Mouse (Mus musculus) midbrain, embryonic 11.5 days (tissue): ENCODE data around the gene Epx. TPM values are rescaled to one million over a fixed set of nuclear protein-coding genes. Genes with fewer than 3 reads are reported as not detected.

ENCODE experiments used
- ATAC-seq: fragments of 200-750 bp; cut with Nextera tagmentation; 2 replicates; pipeline ENCODE4 v1.8.0; 2017; ENCODE audit warnings: moderate TSS enrichment, moderate library complexity; ENCODE audit not compliant: low FRiP score
- DNase-seq: peaks from one replicate; pipeline ENCODE4 v3.0.0; 2015; ENCODE audit warnings: low spot score; ENCODE audit errors: missing footprints
- H3K27ac ChIP-seq: fragments of 300-500 bp; sonication (generic); 2 replicates; pipeline ENCODE4 v1.5.1; 2014; ENCODE audit warnings: low read depth, low read length
- H3K27me3 ChIP-seq: fragments of 300-500 bp; sonication (generic); 2 replicates; pipeline ENCODE4 v1.6.1; 2014; ENCODE audit warnings: mild to moderate bottlenecking, low read length, moderate library complexity, mixed read lengths; ENCODE audit not compliant: control insufficient read depth, insufficient read depth
- H3K36me3 ChIP-seq: fragments of 300-500 bp; sonication (generic); 2 replicates; pipeline ENCODE4 v1.6.1; 2014; ENCODE audit warnings: mild to moderate bottlenecking, low read length, moderate library complexity, mixed read lengths; ENCODE audit not compliant: control insufficient read depth, insufficient read depth
- H3K4me1 ChIP-seq: fragments of 300-500 bp; sonication (generic); 2 replicates; pipeline ENCODE4 v1.6.1; 2014; ENCODE audit warnings: low read length; ENCODE audit not compliant: control insufficient read depth, insufficient read depth
- H3K4me2 ChIP-seq: fragments of 300-500 bp; sonication (generic); 2 replicates; pipeline ENCODE4 v1.6.1; 2014; ENCODE audit warnings: mild to moderate bottlenecking, moderate library complexity
- H3K4me3 ChIP-seq: fragments of 300-500 bp; sonication (generic); 2 replicates; pipeline ENCODE4 v1.5.1; 2014; ENCODE audit warnings: low read depth, low read length
- H3K9ac ChIP-seq: fragments of 300-500 bp; sonication (generic); 2 replicates; pipeline ENCODE4 v1.6.1; 2014; ENCODE audit warnings: low read length
- H3K9me3 ChIP-seq: fragments of 300-500 bp; sonication (generic); 2 replicates; pipeline ENCODE4 v1.6.1; 2016; ENCODE audit warnings: low read length; ENCODE audit not compliant: control insufficient read depth
- WGBS: fragments of 180-500 bp; shearing (Covaris S2); extraction: QIAGEN DNeasy Blood & Tissue Kit; methylation state at CpG from one replicate; pipeline ENCODE4 v1.1.7; 2014; 5-methylcytosine and 5-hydroxymethylcytosine counted together
- polyA plus RNA-seq: library from polyadenylated mRNA; unstranded; fragments of >200 nt; fragmentation: Nextera tagmentation; extraction: Ambion mirVana; gene quantifications from 2 replicates; pipeline ENCODE4 v1.2.1, GENCODE M21; 2014

The Epx gene
- not detected in 2 replicates for polyA plus RNA-seq

DNA sequence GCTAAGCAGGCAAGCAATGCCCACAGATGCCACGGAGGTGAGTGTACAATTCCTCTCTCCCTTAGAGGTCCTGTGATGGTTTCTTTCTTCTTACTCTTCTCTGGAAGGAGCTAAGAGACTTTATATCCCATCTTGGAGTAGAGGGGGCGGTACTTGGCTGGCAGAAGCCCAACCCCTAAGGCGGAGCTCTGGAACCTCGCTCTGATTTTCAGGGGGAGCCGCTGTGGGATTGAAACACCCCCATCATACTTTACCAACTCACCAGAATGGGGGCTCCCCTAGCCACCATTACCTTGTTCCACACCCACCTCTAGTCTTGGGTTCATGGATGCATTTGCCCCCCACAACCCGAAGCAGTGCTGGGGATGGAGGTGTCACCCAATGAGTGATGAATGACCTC, at the start of gene Epx:
Epx (minus strand) TSS at position 101 of the 400 bp plus-strand sequence.
- Histone ChIP-seq H3K27ac (no peak within 1 kb of the TSS), H3K4me3 (no peak within 1 kb of the TSS), H3K36me3 (no peaks in the 10 kb centered on the region), H3K4me2 (no peak within 1 kb of the TSS), H3K27me3 (no peaks in the 10 kb centered on the region), H3K4me1 (no peaks in the 10 kb centered on the region), H3K9ac (no peak within 1 kb of the TSS), H3K9me3 (no peaks in the 10 kb centered on the region)
- DNase-seq (no peak), ATAC-seq (no peak)
- 83% methylated on average over 6 of the region's 6 CpGs for WGBS

DNA sequence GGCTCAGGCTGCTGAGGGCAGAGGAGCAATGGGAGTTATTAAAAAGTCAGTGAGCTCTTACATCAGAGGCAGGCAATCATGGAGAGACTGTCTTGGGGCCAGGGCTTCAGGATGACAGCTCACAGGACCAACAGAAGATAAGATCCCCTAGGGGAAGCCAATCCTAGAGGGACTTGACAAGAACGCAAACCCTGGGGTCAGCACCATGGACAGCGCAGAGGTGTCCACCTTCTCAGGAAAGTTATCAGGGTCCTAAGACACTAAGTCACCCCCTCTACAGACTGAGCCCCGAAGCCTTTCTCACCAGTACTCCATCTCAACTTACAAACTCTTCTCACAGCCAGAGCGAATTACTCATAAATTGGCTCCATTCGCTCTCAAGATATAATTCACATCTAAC, 45.6 kb upstream of the Epx start, which contains the start of gene Olfr464:
Olfr464 (minus strand) TSS at position 2 of the 400 bp plus-strand sequence.
- no peak within 1 kb of the TSS for H3K4me3 ChIP-seq
- H3K27me3 ChIP-seq, result no peaks in the 10 kb centered on the region
- no peak for DNase-seq
- H3K4me2 ChIP-seq, result no peak within 1 kb of the TSS
- no peak for ATAC-seq
- no peak within 1 kb of the TSS for H3K27ac ChIP-seq
- 32% methylated on average over 5 of the region's 5 CpGs for WGBS
- no peaks in the 10 kb centered on the region for H3K9me3 ChIP-seq
- H3K36me3 ChIP-seq, result no peaks in the 10 kb centered on the region
- no peak within 1 kb of the TSS for H3K9ac ChIP-seq
- H3K4me1 ChIP-seq, result no peaks in the 10 kb centered on the region

DNA sequence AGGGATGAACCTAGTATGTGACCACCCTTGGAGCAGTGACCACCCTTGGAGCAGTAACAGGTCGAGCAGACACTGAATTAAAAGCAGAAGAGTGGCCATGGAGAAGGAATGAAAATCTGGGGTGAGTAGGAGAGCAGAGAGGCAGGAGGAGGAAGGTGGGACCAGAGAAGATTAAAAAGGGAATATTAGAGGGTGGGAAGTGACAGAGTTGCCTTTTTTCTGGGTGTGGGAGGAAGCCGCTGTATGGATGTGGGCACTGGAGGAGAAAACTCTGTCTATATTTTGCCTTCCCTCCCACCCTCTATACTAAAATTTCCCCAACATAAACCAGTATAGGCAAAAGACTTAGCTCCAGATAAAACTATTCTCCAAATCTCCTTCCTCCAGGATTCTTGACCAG, 45.0 kb upstream of the Epx start:
- Histone ChIP-seq H3K4me3 (no peak overlapping the region), H3K4me1 (no peaks in the 10 kb centered on the region), H3K9ac (no peak overlapping the region), H3K36me3 (no peaks in the 10 kb centered on the region), H3K4me2 (no peak overlapping the region), H3K27me3 (no peaks in the 10 kb centered on the region), H3K27ac (no peak overlapping the region), H3K9me3 (no peaks in the 10 kb centered on the region)
- ATAC-seq (no peak), DNase-seq (no peak)
- WGBS, result 73% methylated on average over 2 of the region's 2 CpGs

DNA sequence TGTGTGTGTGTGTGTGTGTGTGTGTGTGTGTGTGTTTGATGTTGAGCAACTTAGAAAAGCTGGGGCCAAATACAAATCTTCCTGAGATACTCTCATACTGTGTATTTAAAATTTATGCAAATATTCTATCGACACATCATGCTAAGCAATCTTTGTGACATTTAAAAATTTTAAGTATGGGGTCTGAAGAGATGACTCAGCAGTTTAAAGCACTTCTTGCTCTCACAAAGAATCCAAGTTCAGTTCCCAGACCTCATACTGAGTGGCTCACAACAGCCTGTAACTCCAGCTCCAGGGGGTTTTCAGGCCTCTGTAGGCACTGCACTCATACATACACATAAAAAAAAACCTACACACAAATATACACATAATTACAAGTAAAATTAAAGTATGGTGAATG, 40.7 kb upstream of the Epx start:
- Histone ChIP-seq H3K27me3 (no peaks in the 10 kb centered on the region), H3K4me1 (no peaks in the 10 kb centered on the region), H3K4me3 (no peak overlapping the region), H3K36me3 (no peaks in the 10 kb centered on the region), H3K27ac (no peak overlapping the region), H3K9ac (no peak overlapping the region), H3K9me3 (no peaks in the 10 kb centered on the region), H3K4me2 (no peak overlapping the region)
- ATAC-seq (no peak), DNase-seq (no peak)
- 81% methylated on average over 1 of the region's 1 CpGs for WGBS

DNA sequence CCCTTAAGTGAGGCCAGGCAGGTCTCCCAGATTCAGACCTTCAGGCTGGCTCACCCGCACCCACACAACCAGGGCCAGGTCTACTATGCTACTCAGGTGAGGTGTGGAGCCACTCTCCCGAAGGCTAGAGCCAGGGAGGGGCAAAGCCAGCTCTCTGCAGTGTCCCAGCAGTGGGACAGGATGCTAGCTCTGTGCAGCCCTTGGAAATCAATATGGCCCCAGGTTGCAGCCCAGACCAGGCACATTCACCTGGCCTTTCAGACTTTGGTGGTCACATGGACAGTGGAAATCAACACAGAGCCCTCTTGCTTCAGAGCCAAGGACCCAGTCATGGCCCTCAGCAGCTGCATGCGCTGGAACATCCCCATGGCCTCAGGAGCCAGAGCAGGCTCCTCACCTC, 29.0 kb upstream of the Epx start:
- no peak overlapping the region for H3K4me2 ChIP-seq
- H3K9me3 ChIP-seq, result no peaks in the 10 kb centered on the region
- ATAC-seq, result no peak
- H3K27ac ChIP-seq, result no peak overlapping the region
- H3K9ac ChIP-seq, result no peak overlapping the region
- H3K4me1 ChIP-seq, result no peaks in the 10 kb centered on the region
- H3K36me3 ChIP-seq, result no peaks in the 10 kb centered on the region
- no peak overlapping the region for H3K4me3 ChIP-seq
- no peak for DNase-seq
- H3K27me3 ChIP-seq, result no peaks in the 10 kb centered on the region
- WGBS, result 79% methylated on average over 3 of the region's 3 CpGs

DNA sequence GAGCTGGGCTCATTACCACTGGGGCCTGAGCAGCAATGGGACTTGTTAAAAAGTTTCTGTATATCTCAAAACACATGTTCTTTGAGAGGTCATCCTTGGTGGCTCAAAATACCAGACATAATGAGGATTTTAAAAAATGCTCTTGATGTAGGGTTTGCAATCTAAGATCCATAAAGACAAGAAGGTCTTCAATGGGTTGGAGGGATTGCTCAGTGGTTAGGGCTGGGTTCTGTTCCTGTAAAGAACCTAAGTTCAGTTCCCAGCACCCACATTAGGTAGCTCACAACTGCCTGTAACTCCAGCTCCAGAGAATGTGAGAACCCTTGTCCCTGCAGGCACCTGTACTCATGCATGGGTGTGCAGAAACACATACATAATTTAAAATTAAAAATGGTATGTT, 22.0 kb upstream of the Epx start, which contains the start of gene Olfr463:
Olfr463 (minus strand) TSS at position 101 of the 400 bp plus-strand sequence.
- no peaks in the 10 kb centered on the region for H3K9me3 ChIP-seq
- H3K9ac ChIP-seq, result no peak within 1 kb of the TSS
- H3K4me2 ChIP-seq, result no peak within 1 kb of the TSS
- no peak within 1 kb of the TSS for H3K4me3 ChIP-seq
- DNase-seq (no peak), ATAC-seq (no peak)
- H3K36me3 ChIP-seq, result no peaks in the 10 kb centered on the region
- no peak within 1 kb of the TSS for H3K27ac ChIP-seq
- no peaks in the 10 kb centered on the region for H3K4me1 ChIP-seq
- no peaks in the 10 kb centered on the region for H3K27me3 ChIP-seq

DNA sequence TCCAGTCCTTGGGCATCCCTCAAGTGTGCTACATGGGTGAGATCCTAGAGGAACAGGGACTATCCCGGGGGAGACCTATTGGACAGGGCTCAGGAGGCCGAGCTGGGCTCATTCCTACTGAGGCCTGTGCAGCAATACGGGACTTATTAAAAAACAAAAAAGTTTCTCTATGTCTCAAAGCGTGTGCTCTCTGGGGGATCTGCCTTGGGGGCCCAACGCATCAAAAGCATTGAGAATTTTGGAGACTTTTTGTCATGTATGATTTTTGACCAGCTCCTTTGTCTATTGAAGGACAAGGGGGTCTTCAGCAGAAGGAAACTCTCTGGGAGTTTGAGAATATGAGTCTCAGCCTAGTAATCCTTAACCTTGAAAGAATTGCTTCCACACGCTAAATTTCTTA, 16.8 kb upstream of the Epx start, which contains the start of gene Olfr462:
Olfr462 (minus strand) TSS at position 101 of the 400 bp plus-strand sequence.
- Histone ChIP-seq H3K27me3 (no peaks in the 10 kb centered on the region), H3K4me3 (no peak within 1 kb of the TSS), H3K4me1 (no peaks in the 10 kb centered on the region), H3K36me3 (no peaks in the 10 kb centered on the region), H3K4me2 (no peak within 1 kb of the TSS), H3K27ac (no peak within 1 kb of the TSS), H3K9ac (no peak within 1 kb of the TSS), H3K9me3 (no peaks in the 10 kb centered on the region)
- DNase-seq, result no peak
- no peak for ATAC-seq
- 91% methylated on average over 6 of the region's 6 CpGs for WGBS

DNA sequence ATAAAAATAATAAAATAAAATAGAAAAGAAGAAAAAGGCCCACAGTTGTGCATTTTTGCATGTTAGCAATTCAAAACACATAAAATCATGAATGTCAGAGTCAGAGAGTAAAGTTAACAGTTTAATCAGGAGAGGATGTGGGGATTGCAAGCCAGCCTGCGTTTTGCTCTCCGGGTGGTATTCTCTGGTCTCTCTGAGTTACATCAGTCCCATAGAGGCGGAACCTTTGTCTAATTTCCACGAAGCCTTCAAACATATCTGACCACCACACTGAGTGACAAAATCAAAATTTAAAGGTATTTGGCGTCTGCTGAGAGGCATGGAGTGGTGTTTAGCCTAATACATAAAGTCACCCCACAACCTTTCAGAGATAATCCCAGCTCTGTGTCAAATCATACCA, 9.5 kb upstream of the Epx start:
- Histone ChIP-seq H3K27ac (no peak overlapping the region), H3K27me3 (no peaks in the 10 kb centered on the region), H3K9ac (no peak overlapping the region), H3K36me3 (no peaks in the 10 kb centered on the region), H3K9me3 (no peaks in the 10 kb centered on the region), H3K4me1 (no peaks in the 10 kb centered on the region), H3K4me3 (no peak overlapping the region), H3K4me2 (no peak overlapping the region)
- DNase-seq, result no peak
- WGBS, result 81% methylated on average over 5 of the region's 5 CpGs
- no peak for ATAC-seq

DNA sequence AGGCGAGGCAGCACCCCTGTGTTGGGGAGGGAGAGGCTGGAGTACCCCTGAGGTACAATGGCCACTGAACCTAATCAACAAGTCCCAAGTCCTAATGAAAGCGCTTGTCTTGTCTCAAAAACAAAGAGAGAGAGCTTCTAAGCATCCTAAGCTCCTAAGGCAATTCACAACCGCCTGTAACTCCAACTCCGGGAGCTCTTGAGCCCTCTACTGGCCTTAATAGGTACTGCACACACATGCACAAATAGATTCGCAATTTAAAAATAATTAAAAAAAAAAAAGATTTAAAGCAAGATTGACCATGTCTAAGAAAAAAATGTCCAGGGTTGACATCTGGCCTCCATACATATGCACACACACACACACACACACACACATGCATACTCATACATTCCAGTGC, 8.2 kb upstream of the Epx start:
- H3K27ac ChIP-seq, result no peak overlapping the region
- no peaks in the 10 kb centered on the region for H3K4me1 ChIP-seq
- no peaks in the 10 kb centered on the region for H3K27me3 ChIP-seq
- H3K9me3 ChIP-seq, result no peaks in the 10 kb centered on the region
- peak; percentile 88 for DNase-seq
- ATAC-seq, result no peak
- H3K36me3 ChIP-seq, result no peaks in the 10 kb centered on the region
- H3K4me3 ChIP-seq, result no peak overlapping the region
- no peak overlapping the region for H3K4me2 ChIP-seq
- 42% methylated on average over 5 of the region's 5 CpGs for WGBS
- H3K9ac ChIP-seq, result no peak overlapping the region

DNA sequence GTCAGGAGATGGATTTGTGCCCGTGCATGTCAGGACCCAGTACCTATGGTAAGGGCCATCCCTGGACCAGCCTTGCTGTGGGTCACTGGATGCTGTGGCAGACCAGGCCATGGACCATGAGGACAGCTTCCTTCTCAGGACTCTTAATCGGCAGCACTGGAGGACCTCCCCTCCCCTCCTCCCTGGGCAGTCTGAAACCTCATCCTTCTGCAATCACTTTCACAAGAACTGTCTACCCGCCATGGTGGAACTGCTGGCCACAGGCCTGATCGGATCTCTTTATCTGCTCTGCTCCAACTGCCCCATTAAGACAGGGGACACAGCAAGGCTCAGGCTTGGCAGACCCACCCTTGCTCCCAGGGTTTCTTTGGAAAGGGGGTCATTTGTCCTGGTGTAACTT, 6.4 kb upstream of the Epx start:
- ATAC-seq, result no peak
- no peak for DNase-seq
- H3K9ac ChIP-seq, result no peak overlapping the region
- H3K9me3 ChIP-seq, result no peaks in the 10 kb centered on the region
- H3K27ac ChIP-seq, result no peak overlapping the region
- H3K4me1 ChIP-seq, result no peaks in the 10 kb centered on the region
- no peak overlapping the region for H3K4me2 ChIP-seq
- whole genome bisulfite sequencing, result 75% methylated on average over 4 of the region's 4 CpGs
- H3K4me3 ChIP-seq, result no peak overlapping the region
- no peaks in the 10 kb centered on the region for H3K36me3 ChIP-seq
- H3K27me3 ChIP-seq, result no peaks in the 10 kb centered on the region
